Mouse (Mus musculus): ENCODE results near the gene Slc38a11. TPM values are rescaled to one million over a fixed set of nuclear protein-coding genes. Genes with fewer than 3 reads are reported as not detected.

Gene Slc38a11
- polyA plus RNA-seq (2017; shearing (Covaris generic)), result under 1 TPM; 0.11 to 0.58 TPM

GRCm38 (mm10) chr2:65363828-65364497 lies at the start of gene Slc38a11:
Gene Slc38a11, minus strand, starts transcription at chr2:65364034.

Other genes with a start within 250 kb of the Slc38a11 start
- gene Cobll1, start 124.6 kb downstream of the Slc38a11 start, polyA plus RNA-seq (2017; shearing (Covaris generic)), result 10 to 100 TPM in 1 of 2 experiments, 1 to 10 TPM in 1; 6.8 to 15.9 TPM
- gene Scn3a, start 203.6 kb upstream of the Slc38a11 start, polyA plus RNA-seq (2017; shearing (Covaris generic)), result under 1 TPM; 0.05 to 0.52 TPM

All from activated CD4-positive, CD25-positive, alpha-beta regulatory T cell (primary cell).